Mouse (Mus musculus) neutrophil, adult 5-6 weeks (primary cell): Measurements from ENCODE around the gene Proz. TPM values are rescaled to one million over a fixed set of nuclear protein-coding genes. Genes with fewer than 3 reads are reported as not detected.

Source experiments
- ATAC-seq: fragments of 151-379, 151-347 bp; 2 replicates; pipeline ENCODE4 v1.8.0; 2017; ENCODE audit warnings: mild to moderate bottlenecking, moderate TSS enrichment; ENCODE audit not compliant: insufficient number of reproducible peaks, poor library complexity, low FRiP score, severe bottlenecking; ENCODE audit errors: extremely low read depth
- total RNA-seq: library from RNA; stranded (forward); fragments of 200-1000 nt; gene quantifications from 2 replicates; pipeline ENCODE4 v1.2.3, GENCODE M21; 2017

Gene Proz
- total RNA-seq, 1 experiment from 2014 or later, result not detected

GRCm38 (mm10) chr8:13105087-13105881 is 44.6 kb downstream of the Proz start, which contains the start of the genes Pcid2 and Cul4a:
TSS of gene Pcid2 (minus strand) at chr8:13105459.
TSS of gene Cul4a (plus strand) at chr8:13105621.
- peak; percentile 92 for ATAC-seq

- no peak for ATAC-seq
These were observed 45.3 kb downstream of the Proz start for GRCm38 (mm10) chr8:13105908-13106551.

- no peak for ATAC-seq
These were observed 47.4 kb downstream of the Proz start for GRCm38 (mm10) chr8:13107990-13108638.

GRCm38 (mm10) chr8:13108967-13109366 is 48.3 kb downstream of the Proz start:
- no peak for ATAC-seq

- ATAC-seq, result no peak
These were observed 48.8 kb downstream of the Proz start for GRCm38 (mm10) chr8:13109416-13109960.

GRCm38 (mm10) chr8:13111917-13112316 is 51.2 kb downstream of the Proz start:
- no peak for ATAC-seq

- no peak for ATAC-seq
These were observed 52.5 kb downstream of the Proz start for GRCm38 (mm10) chr8:13113232-13113631.

- no peak for ATAC-seq
These were observed 56.4 kb downstream of the Proz start for GRCm38 (mm10) chr8:13117096-13117495.

- no peak for ATAC-seq
These were observed 57.8 kb downstream of the Proz start for GRCm38 (mm10) chr8:13118516-13118915.

GRCm38 (mm10) chr8:13120882-13121665 is 60.4 kb downstream of the Proz start:
- ATAC-seq, result no peak

GRCm38 (mm10) chr8:13122887-13123421 is 62.2 kb downstream of the Proz start:
- no peak for ATAC-seq

GRCm38 (mm10) chr8:13124897-13125296 is 64.2 kb downstream of the Proz start:
- ATAC-seq, result no peak

Other genes with a start within 250 kb of the Proz start
- gene Mcf2l, start 187.1 kb upstream of the Proz start, total RNA-seq, result 8.8 and 9.3 TPM in 2 replicates
- gene F7, start 34.9 kb upstream of the Proz start, total RNA-seq, result 0.23 TPM in 1 of 2 replicates, not detected in the other
- 6.1 TPM in 2 replicates for gene F10, start 23.6 kb upstream of the Proz start, total RNA-seq
- 44.0 and 45.2 TPM in 2 replicates for gene Pcid2, start 44.5 kb downstream of the Proz start, total RNA-seq
- 57.1 and 64.4 TPM in 2 replicates for gene Cul4a, start 44.7 kb downstream of the Proz start, total RNA-seq
- 161 and 169 TPM in 2 replicates for gene Lamp1, start 98.2 kb downstream of the Proz start, total RNA-seq
- gene Grtp1, start 139.7 kb downstream of the Proz start, total RNA-seq, result 0.37 and 0.47 TPM in 2 replicates
- gene Adprhl1, start 193.2 kb downstream of the Proz start, total RNA-seq, result not detected in 2 replicates
- gene Dcun1d2, start 227.2 kb downstream of the Proz start, total RNA-seq, result 14.9 and 15.6 TPM in 2 replicates
- 36.2 and 37.1 TPM in 2 replicates for gene Tmco3, start 227.3 kb downstream of the Proz start, total RNA-seq